Mouse (Mus musculus) forebrain, embryonic 12.5 days (tissue): ENCODE data around the gene Trim13. TPM values are rescaled to one million over a fixed set of nuclear protein-coding genes. Genes with fewer than 3 reads are reported as not detected.
"Not testable (repeated sequence)": the region's sequence is repeated elsewhere in the genome, so short reads cannot be mapped to it uniquely, and the experiment has no call there.

Experiments
- ATAC-seq: fragments of 200-750 bp; cut with Nextera tagmentation; 2 replicates; pipeline ENCODE4 v1.8.0; 2017; ENCODE audit warnings: moderate TSS enrichment; ENCODE audit not compliant: low FRiP score
- H3K27ac ChIP-seq: fragments of 300-500 bp; sonication (generic); 2 replicates; pipeline ENCODE4 v1.5.1; 2016; ENCODE audit warnings: mild to moderate bottlenecking
- H3K27me3 ChIP-seq: fragments of 300-500 bp; sonication (generic); 2 replicates; pipeline ENCODE4 v1.6.1; 2016; ENCODE audit warnings: mild to moderate bottlenecking
- H3K36me3 ChIP-seq: fragments of 300-500 bp; sonication (generic); replicated peaks from 2 replicates; pipeline ENCODE4 v1.6.1; 2016; ENCODE audit warnings: mild to moderate bottlenecking
- H3K4me1 ChIP-seq: fragments of 300-500 bp; sonication (generic); 2 replicates; pipeline ENCODE4 v1.6.1; 2016
- H3K4me2 ChIP-seq: fragments of 300-500 bp; sonication (generic); 2 replicates; pipeline ENCODE4 v1.6.1; 2016; ENCODE audit warnings: mild to moderate bottlenecking, moderate library complexity
- H3K4me3 ChIP-seq: fragments of 300-500 bp; sonication (generic); replicated peaks from 2 replicates; pipeline ENCODE4 v1.5.1; 2016; ENCODE audit warnings: mild to moderate bottlenecking
- H3K9ac ChIP-seq: fragments of 300-500 bp; sonication (generic); 2 replicates; pipeline ENCODE4 v1.6.1; 2016; ENCODE audit warnings: mild to moderate bottlenecking
- H3K9me3 ChIP-seq: fragments of 300-500 bp; sonication (generic); 2 replicates; pipeline ENCODE4 v1.6.1; 2016
- WGBS: fragments of 180-500 bp; shearing (Covaris S2); methylation state at CpG from one replicate; pipeline ENCODE4 v1.1.7; 2016; 5-methylcytosine and 5-hydroxymethylcytosine counted together
- polyA plus RNA-seq: library from polyadenylated mRNA; unstranded; fragments of >200 nt; fragmentation: Nextera tagmentation; extraction: Ambion mirVana; gene quantifications from 2 replicates; pipeline ENCODE4 v1.2.1, GENCODE M21; 2016

The Trim13 gene
- polyA plus RNA-seq, 1 experiment from 2014 or later: 41.5 TPM

GRCm38 (mm10) chr14:61589288-61590065 is 8.6 kb upstream of the Trim13 start:
- WGBS: 90% methylated on average over 4 of the region's 4 CpGs
- no peak for ATAC-seq
- Histone ChIP-seq H3K27ac (no peak overlapping the region), H3K9me3 (no peaks in the 10 kb centered on the region), H3K36me3 (no peaks in the 10 kb centered on the region), H3K4me1 (no peaks in the 10 kb centered on the region), H3K27me3 (no peaks in the 10 kb centered on the region), H3K4me2 (no peak overlapping the region), H3K9ac (no peak overlapping the region), H3K4me3 (no peak overlapping the region)

GRCm38 (mm10) chr14:61596719-61597426 is 1.2 kb upstream of the Trim13 start:
- WGBS: 91% methylated on average over 9 of the region's 9 CpGs
- ATAC-seq: no peak
- H3K27ac ChIP-seq: no peak overlapping the region
- H3K9ac ChIP-seq: no peak overlapping the region
- H3K4me1 ChIP-seq: peaks cover 15% of the 10 kb centered on the region
- no peak overlapping the region for H3K4me3 ChIP-seq
- H3K4me2 ChIP-seq: no peak overlapping the region
- H3K27me3 ChIP-seq: no peaks in the 10 kb centered on the region
- peaks cover 3% of the 10 kb centered on the region; the same call in 1 of the 2 replicates for H3K36me3 ChIP-seq
- no peaks in the 10 kb centered on the region for H3K9me3 ChIP-seq

GRCm38 (mm10) chr14:61599057-61599806 is 1.2 kb downstream of the Trim13 start:
- H3K4me1 ChIP-seq: peaks cover 17% of the 10 kb centered on the region
- H3K9ac ChIP-seq: peak overlapping the region; percentile 79
- peak; percentile 95 for ATAC-seq
- no peaks in the 10 kb centered on the region for H3K27me3 ChIP-seq
- H3K36me3 ChIP-seq: peaks cover 13% of the 10 kb centered on the region
- peak overlapping the region; percentile 55 for H3K4me2 ChIP-seq
- 6% methylated on average over 44 of the region's 44 CpGs for WGBS
- H3K27ac ChIP-seq: peak overlapping the region; percentile 85
- no peaks in the 10 kb centered on the region for H3K9me3 ChIP-seq
- H3K4me3 ChIP-seq: peak overlapping the region; percentile 87

- no peak for ATAC-seq
- H3K4me2 ChIP-seq: peak overlapping the region; percentile 55
- no peaks in the 10 kb centered on the region for H3K9me3 ChIP-seq
- H3K27me3 ChIP-seq: no peaks in the 10 kb centered on the region
- no peak overlapping the region for H3K9ac ChIP-seq
- peaks cover 33% of the 10 kb centered on the region for H3K36me3 ChIP-seq
- H3K4me1 ChIP-seq: peaks cover 17% of the 10 kb centered on the region
- no peak overlapping the region for H3K27ac ChIP-seq
- H3K4me3 ChIP-seq: no peak overlapping the region
- WGBS: 91% methylated on average over 9 of the region's 9 CpGs
Observed at GRCm38 (mm10) chr14:61601348-61601747, 3.3 kb downstream of the Trim13 start.

- 66% methylated on average over 8 of the region's 8 CpGs for WGBS
- peak; percentile 74; the same call in 1 of the 2 replicates for ATAC-seq
- H3K9ac ChIP-seq: no peak overlapping the region
- no peak overlapping the region for H3K4me3 ChIP-seq
- peaks cover 17% of the 10 kb centered on the region for H3K4me1 ChIP-seq
- H3K27ac ChIP-seq: peak overlapping the region; percentile 27; the same call in 1 of the 2 replicates
- peaks cover 37% of the 10 kb centered on the region for H3K36me3 ChIP-seq
- no peaks in the 10 kb centered on the region for H3K9me3 ChIP-seq
- no peaks in the 10 kb centered on the region for H3K27me3 ChIP-seq
- no peak overlapping the region for H3K4me2 ChIP-seq
Observed at GRCm38 (mm10) chr14:61603069-61603755, 5.2 kb downstream of the Trim13 start.

- Histone ChIP-seq H3K4me2 (no peak overlapping the region), H3K27ac (no peak overlapping the region), H3K27me3 (no peaks in the 10 kb centered on the region), H3K4me1 (peaks cover 17% of the 10 kb centered on the region), H3K9ac (no peak overlapping the region), H3K36me3 (peaks cover 37% of the 10 kb centered on the region), H3K9me3 (no peaks in the 10 kb centered on the region), H3K4me3 (no peak overlapping the region)
- ATAC-seq: no peak
- WGBS: 91% methylated on average over 3 of the region's 3 CpGs
Observed at GRCm38 (mm10) chr14:61604081-61604480, 6.0 kb downstream of the Trim13 start.

- H3K4me2 ChIP-seq, H3K4me3 ChIP-seq, H3K9me3 ChIP-seq, H3K27ac ChIP-seq, ATAC-seq, H3K4me1 ChIP-seq, H3K27me3 ChIP-seq, H3K9ac ChIP-seq: not testable (repeated sequence)
- H3K36me3 ChIP-seq: peaks cover 37% of the 10 kb centered on the region
- 89% methylated on average over 2 of the region's 2 CpGs for WGBS
Observed at GRCm38 (mm10) chr14:61606088-61606487, 8.0 kb downstream of the Trim13 start.

- no peak within 1 kb of the TSS for H3K4me3 ChIP-seq
- no peak for ATAC-seq
- no peak within 1 kb of the TSS for H3K9ac ChIP-seq
- H3K4me2 ChIP-seq: no peak within 1 kb of the TSS
- H3K36me3 ChIP-seq: peaks cover 33% of the 10 kb centered on the region
- H3K27me3 ChIP-seq: no peaks in the 10 kb centered on the region
- H3K4me1 ChIP-seq: no peaks in the 10 kb centered on the region
- no peaks in the 10 kb centered on the region for H3K9me3 ChIP-seq
- WGBS: 90% methylated on average over 3 of the region's 3 CpGs
- no peak within 1 kb of the TSS for H3K27ac ChIP-seq
Observed at GRCm38 (mm10) chr14:61607157-61607556, 9.1 kb downstream of the Trim13 start, which contains the start of gene Kcnrg. Kcnrg (plus strand) TSS chr14:61607457.

- H3K4me3 ChIP-seq: no peak overlapping the region
- peaks cover under 1% of the 10 kb centered on the region; the same call in 1 of the 2 replicates for H3K36me3 ChIP-seq
- H3K27ac ChIP-seq: no peak overlapping the region
- no peak overlapping the region for H3K4me2 ChIP-seq
- 93% methylated on average over 5 of the region's 5 CpGs for WGBS
- H3K4me1 ChIP-seq: no peaks in the 10 kb centered on the region
- H3K9me3 ChIP-seq: no peaks in the 10 kb centered on the region
- no peak overlapping the region for H3K9ac ChIP-seq
- no peak for ATAC-seq
- no peaks in the 10 kb centered on the region for H3K27me3 ChIP-seq
Observed at GRCm38 (mm10) chr14:61611766-61612165, 13.7 kb downstream of the Trim13 start.

GRCm38 (mm10) chr14:61613319-61613718 is 15.3 kb downstream of the Trim13 start:
- H3K36me3 ChIP-seq: no peaks in the 10 kb centered on the region
- WGBS: 96% methylated on average over 2 of the region's 2 CpGs

GRCm38 (mm10) chr14:61620371-61620770 is 22.3 kb downstream of the Trim13 start:
- Histone ChIP-seq H3K27me3 (no peaks in the 10 kb centered on the region), H3K4me3 (no peak overlapping the region), H3K9ac (no peak overlapping the region), H3K27ac (no peak overlapping the region), H3K4me2 (no peak overlapping the region), H3K9me3 (no peaks in the 10 kb centered on the region), H3K36me3 (peaks cover 15% of the 10 kb centered on the region; the same call in 1 of the 2 replicates), H3K4me1 (no peaks in the 10 kb centered on the region)
- ATAC-seq: no peak
- 85% methylated on average over 2 of the region's 2 CpGs for WGBS

More at GRCm38 (mm10) chr14:61613319-61613718, 15.3 kb downstream of the Trim13 start:
- H3K27ac ChIP-seq: no peak overlapping the region
- H3K9me3 ChIP-seq: no peaks in the 10 kb centered on the region
- no peak overlapping the region for H3K9ac ChIP-seq
- H3K4me1 ChIP-seq: no peaks in the 10 kb centered on the region
- no peaks in the 10 kb centered on the region for H3K27me3 ChIP-seq
- H3K4me2 ChIP-seq: no peak overlapping the region
- no peak for ATAC-seq
- no peak overlapping the region for H3K4me3 ChIP-seq

GRCm38 (mm10) chr14:61635969-61636368 is 37.9 kb downstream of the Trim13 start:
- Histone ChIP-seq H3K9me3 (no peaks in the 10 kb centered on the region), H3K4me1 (no peaks in the 10 kb centered on the region), H3K4me2 (no peak overlapping the region), H3K4me3 (no peak overlapping the region), H3K27ac (no peak overlapping the region), H3K9ac (no peak overlapping the region), H3K36me3 (peaks cover 17% of the 10 kb centered on the region), H3K27me3 (no peaks in the 10 kb centered on the region)
- no peak for ATAC-seq
